Mouse (Mus musculus): Measurements from ENCODE around the gene Itk. TPM values are rescaled to one million over a fixed set of nuclear protein-coding genes. Genes with fewer than 3 reads are reported as not detected.
A peak's percentile ranks its signal among the peaks of the same experiment; 100 is the strongest.

The Itk gene
- polyA plus RNA-seq, 1 experiment from 2014 or later = not detected

DNA sequence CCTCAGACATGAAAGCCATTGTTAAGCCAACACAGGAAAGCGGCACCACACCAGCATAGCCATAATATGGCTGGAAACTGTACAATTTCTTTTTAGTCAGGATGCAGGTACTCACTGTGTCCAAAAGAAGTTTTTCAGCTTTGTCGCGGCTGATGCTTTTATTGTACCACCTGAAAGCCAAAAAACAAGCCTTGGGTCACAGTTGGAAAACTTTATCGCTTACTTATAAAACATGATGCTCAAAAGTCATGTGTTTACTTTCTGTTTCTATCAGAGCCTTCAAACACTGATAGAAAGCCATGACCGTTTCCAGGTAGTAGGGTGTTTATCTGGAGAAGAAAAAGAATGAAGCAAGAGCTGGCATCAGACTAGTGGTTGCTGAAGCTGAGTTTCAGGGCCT lies 41.6 kb downstream of the Itk start:
- 90% methylated on average over 5 of the region's 5 CpGs for WGBS
- Histone ChIP-seq H3K4me2 (no peak overlapping the region), H3K9me3 (no peaks in the 10 kb centered on the region), H3K4me3 (no peak overlapping the region), H3K27ac (no peak overlapping the region), H3K9ac (no peak overlapping the region), H3K27me3 (no peaks in the 10 kb centered on the region), H3K36me3 (no peaks in the 10 kb centered on the region), H3K4me1 (peaks cover 16% of the 10 kb centered on the region)
- ATAC-seq (ENCODE audit: insufficient number of reproducible peaks, insufficient read depth, low FRiP score, low TSS enrichment, low read depth) = no peak

DNA sequence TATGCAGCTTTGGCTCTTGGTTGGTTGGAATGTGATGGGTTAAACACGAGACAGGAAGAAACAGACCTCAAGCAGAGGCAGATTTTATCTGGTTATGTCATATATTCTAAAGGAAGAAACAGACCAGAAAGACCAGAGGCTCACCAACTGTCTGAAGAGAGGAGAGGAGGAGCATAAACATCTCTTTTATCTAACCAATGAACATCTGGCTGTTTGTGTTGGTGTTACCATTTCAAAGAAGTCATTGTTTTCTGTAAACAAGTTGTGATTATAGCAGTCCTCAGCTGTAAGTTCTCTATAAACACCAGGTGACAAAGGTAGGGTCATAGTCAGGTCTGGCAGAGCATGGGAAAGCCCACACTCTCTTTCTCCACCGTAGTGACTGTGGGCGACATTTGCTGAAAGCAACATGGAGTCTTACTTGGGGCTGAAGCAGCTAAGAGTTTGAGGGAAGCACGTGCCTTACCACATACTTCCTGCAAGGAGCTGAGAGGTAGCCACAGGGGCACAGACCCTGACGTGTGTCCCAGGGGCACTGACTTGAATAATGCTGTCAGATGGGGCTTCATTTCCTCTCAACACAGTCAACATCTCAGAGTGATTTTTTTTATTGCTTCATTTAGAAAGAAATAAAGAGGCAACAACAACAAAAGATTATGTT lies 45.3 kb downstream of the Itk start:
- H3K36me3 ChIP-seq = no peaks in the 10 kb centered on the region
- no peaks in the 10 kb centered on the region for H3K27me3 ChIP-seq
- H3K4me2 ChIP-seq = no peak overlapping the region
- no peak overlapping the region for H3K27ac ChIP-seq
- H3K4me1 ChIP-seq = peaks cover 17% of the 10 kb centered on the region
- H3K9ac ChIP-seq = no peak overlapping the region
- no peaks in the 10 kb centered on the region for H3K9me3 ChIP-seq
- 39% methylated on average over 5 of the region's 5 CpGs for WGBS
- no peak overlapping the region for H3K4me3 ChIP-seq
- no peak for ATAC-seq (ENCODE audit: insufficient number of reproducible peaks, insufficient read depth, low FRiP score, low TSS enrichment, low read depth)

DNA sequence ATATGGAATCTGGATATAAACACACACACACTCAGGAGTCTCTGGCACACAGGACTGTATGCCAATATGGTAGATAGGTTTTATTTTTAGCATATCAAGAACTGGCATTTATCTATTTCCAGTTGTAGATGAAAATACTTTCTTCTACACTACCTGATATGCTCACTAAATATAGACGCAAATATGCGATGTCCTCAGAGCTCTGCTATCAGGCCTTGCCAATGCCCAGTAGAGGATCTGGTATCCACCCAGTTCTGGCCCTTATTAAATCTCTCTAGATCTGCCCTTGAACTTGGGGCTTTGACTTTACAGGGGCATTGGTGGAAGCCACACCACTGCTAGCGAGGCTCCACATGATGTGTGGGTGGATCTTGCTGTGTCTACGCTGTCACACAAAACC lies 47.4 kb downstream of the Itk start:
- peaks cover 17% of the 10 kb centered on the region for H3K4me1 ChIP-seq
- H3K36me3 ChIP-seq = no peaks in the 10 kb centered on the region
- H3K9ac ChIP-seq = no peak overlapping the region
- H3K27ac ChIP-seq = no peak overlapping the region
- H3K4me3 ChIP-seq = no peak overlapping the region
- H3K4me2 ChIP-seq = no peak overlapping the region
- whole genome bisulfite sequencing = 91% methylated on average over 4 of the region's 4 CpGs
- H3K27me3 ChIP-seq = no peaks in the 10 kb centered on the region
- H3K9me3 ChIP-seq = no peaks in the 10 kb centered on the region
- no peak for ATAC-seq (ENCODE audit: insufficient number of reproducible peaks, insufficient read depth, low FRiP score, low TSS enrichment, low read depth)

DNA sequence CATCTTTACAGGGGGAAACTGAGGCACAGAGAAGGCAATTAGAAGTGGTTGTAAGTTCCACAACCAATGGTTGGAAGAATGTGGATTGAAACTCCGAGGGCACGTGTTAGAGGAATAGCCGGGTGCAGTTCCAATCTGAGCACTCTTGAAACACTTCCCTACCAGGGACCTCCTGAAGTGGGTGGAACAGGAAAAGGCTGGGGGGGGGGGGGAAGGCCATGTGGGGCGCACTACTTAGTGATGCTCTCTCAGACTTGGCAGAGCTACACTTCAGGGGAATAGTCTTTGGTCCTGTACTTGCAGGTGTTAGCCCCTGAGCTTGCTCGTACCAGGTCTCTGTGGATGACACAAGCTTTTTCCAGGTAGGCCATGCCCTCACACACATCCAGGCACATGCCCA lies 53.3 kb downstream of the Itk start:
- H3K27ac ChIP-seq = no peak overlapping the region
- ATAC-seq (ENCODE audit: insufficient number of reproducible peaks, insufficient read depth, low FRiP score, low TSS enrichment, low read depth) = no peak
- no peaks in the 10 kb centered on the region for H3K27me3 ChIP-seq
- no peak overlapping the region for H3K4me3 ChIP-seq
- 93% methylated on average over 5 of the region's 5 CpGs for WGBS
- peaks cover 2% of the 10 kb centered on the region; the same call in 1 of the 2 replicates for H3K4me1 ChIP-seq
- H3K9me3 ChIP-seq = no peaks in the 10 kb centered on the region
- H3K36me3 ChIP-seq = no peaks in the 10 kb centered on the region
- no peak overlapping the region for H3K4me2 ChIP-seq
- no peak overlapping the region for H3K9ac ChIP-seq

DNA sequence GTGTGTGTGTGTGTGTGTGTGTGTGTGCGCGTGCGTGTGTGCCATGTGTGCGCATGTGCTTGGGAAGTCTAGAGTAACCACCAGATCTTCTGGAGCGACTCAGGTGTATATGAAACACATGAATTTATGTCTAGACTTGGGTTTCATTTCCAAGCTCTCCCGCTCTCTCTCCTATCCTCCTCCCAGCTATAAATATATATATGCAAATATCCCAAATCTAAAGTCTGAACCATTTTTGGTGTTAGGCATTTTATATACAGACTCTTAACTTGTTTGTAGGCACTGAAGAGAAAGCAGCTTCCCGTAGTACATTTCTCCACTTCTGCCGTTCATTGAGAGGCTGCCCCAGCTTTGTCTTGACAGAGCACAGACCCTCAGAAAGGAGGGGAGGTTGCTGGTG lies 57.1 kb downstream of the Itk start:
- no peaks in the 10 kb centered on the region for H3K9me3 ChIP-seq
- no peaks in the 10 kb centered on the region for H3K27me3 ChIP-seq
- H3K36me3 ChIP-seq = no peaks in the 10 kb centered on the region
- no peak overlapping the region for H3K4me2 ChIP-seq
- no peak overlapping the region for H3K4me3 ChIP-seq
- no peaks in the 10 kb centered on the region for H3K4me1 ChIP-seq
- H3K9ac ChIP-seq = no peak overlapping the region
- ATAC-seq (ENCODE audit: insufficient number of reproducible peaks, insufficient read depth, low FRiP score, low TSS enrichment, low read depth) = no peak
- H3K27ac ChIP-seq = no peak overlapping the region
- WGBS = 90% methylated on average over 8 of the region's 8 CpGs

DNA sequence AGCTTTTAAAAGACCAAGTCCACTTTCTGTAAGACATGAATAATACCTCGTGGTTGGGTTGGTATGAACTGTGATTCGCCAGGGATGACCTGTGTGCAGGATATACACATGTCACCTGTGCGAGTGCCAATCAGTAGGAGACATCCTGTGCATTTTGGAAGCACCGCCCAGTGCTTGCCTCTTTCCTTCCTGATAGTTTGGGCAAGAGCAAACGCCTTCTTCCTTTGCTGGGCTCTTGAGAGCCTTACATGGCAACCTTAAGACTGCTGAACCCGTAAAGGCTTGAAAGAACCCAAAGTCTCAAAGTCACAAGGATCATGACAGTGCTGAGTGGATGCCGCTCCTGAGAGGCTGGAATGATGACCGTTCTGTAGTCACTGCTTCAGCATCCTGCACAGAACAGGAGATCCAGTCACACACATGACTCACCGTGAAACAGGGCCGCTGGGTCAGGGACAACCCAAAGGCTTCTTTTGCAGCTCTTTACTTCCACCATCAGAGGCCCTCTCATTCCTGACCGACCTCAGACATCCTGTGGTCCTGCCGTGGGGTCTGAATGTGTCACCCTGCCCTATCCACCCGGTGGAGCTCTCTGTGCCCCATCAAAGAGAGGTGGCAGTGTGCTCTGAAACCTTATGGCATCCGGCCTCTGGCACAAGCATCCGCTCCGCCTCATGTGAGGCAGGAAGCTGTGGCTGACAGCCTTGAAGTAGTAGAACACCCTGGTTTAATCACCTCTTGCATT lies 62.9 kb downstream of the Itk start:
- WGBS = 84% methylated on average over 16 of the region's 16 CpGs
- H3K4me1 ChIP-seq = peaks cover 8% of the 10 kb centered on the region; the same call in 1 of the 2 replicates
- H3K9me3 ChIP-seq = no peaks in the 10 kb centered on the region

DNA sequence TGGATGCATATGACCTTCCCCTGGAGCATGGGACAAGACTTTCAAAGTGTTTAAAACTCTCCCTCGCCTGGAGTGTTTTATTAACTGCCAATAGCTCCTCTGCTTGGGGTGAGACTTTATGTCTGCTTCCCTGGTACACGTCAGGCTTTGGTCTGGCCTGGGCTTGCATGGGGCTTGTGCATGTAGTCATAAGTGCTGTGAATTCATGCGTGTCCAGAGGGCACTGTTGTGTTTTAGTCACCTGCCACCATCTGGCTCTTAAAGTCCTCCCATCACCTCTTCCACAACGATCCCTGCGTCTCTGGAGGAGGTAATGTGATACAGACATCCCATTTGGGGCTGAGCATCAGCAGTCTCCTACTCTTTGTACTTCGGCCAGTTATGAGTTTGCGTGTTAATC lies 67.8 kb downstream of the Itk start:
- H3K27me3 ChIP-seq = no peaks in the 10 kb centered on the region
- H3K36me3 ChIP-seq = no peaks in the 10 kb centered on the region
- ATAC-seq (ENCODE audit: insufficient number of reproducible peaks, insufficient read depth, low FRiP score, low TSS enrichment, low read depth) = no peak
- no peak overlapping the region for H3K9ac ChIP-seq
- peaks cover 8% of the 10 kb centered on the region; the same call in 1 of the 2 replicates for H3K4me1 ChIP-seq
- WGBS = 46% methylated on average over 7 of the region's 7 CpGs
- no peak overlapping the region for H3K4me3 ChIP-seq
- H3K9me3 ChIP-seq = no peaks in the 10 kb centered on the region
- no peak overlapping the region for H3K27ac ChIP-seq
- no peak overlapping the region for H3K4me2 ChIP-seq

More for the DNA sequence above, 62.9 kb downstream of the Itk start:
- Histone ChIP-seq H3K27ac (no peak overlapping the region), H3K4me3 (no peak overlapping the region), H3K4me2 (no peak overlapping the region), H3K36me3 (no peaks in the 10 kb centered on the region), H3K27me3 (no peaks in the 10 kb centered on the region), H3K9ac (no peak overlapping the region)
- no peak for ATAC-seq (ENCODE audit: insufficient number of reproducible peaks, insufficient read depth, low FRiP score, low TSS enrichment, low read depth)

DNA sequence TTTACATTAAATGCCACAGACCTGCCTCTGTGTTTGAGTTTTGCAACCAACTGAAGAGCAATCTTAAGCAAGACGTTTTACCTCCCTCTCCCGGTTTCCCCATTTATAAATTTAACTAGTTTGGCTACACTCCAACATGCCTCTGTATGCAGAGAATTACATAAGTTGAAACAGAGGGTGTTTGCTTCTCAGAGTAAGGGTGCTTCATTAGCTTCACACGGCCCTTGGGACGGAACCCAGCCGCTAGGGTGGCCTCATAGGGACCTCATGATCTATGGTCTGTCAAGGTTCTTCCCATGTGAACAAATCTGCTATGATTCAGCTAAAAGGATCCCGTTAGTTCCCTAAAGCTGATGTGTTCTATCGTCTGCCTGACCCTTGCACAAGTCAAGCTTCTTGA lies 74.8 kb downstream of the Itk start:
- WGBS = 53% methylated on average over 7 of the region's 7 CpGs
- no peak overlapping the region for H3K4me3 ChIP-seq
- H3K4me2 ChIP-seq = no peak overlapping the region
- no peak overlapping the region for H3K9ac ChIP-seq
- no peaks in the 10 kb centered on the region for H3K36me3 ChIP-seq
- no peak for ATAC-seq (ENCODE audit: insufficient number of reproducible peaks, insufficient read depth, low FRiP score, low TSS enrichment, low read depth)
- H3K27me3 ChIP-seq = peaks cover 16% of the 10 kb centered on the region
- no peaks in the 10 kb centered on the region for H3K9me3 ChIP-seq
- peaks cover 34% of the 10 kb centered on the region for H3K4me1 ChIP-seq
- H3K27ac ChIP-seq = no peak overlapping the region

DNA sequence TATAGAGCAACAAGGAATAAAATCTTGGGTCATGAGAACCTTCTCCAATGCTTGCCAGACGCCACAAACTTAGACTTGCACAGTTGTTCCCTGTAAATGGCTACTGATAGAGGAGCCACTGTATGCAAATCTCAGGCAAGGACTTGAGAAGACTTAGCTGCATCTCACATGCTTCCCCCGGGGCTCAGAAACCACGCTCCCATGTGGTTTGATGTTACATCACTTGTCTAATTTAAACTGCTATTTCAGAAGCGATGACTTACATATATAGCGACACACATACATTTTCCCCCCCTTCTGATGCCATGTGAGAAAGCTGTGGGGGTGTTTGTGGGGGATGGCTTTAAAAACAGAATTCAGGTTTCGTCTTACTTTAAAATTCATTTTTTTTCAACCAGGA lies 75.5 kb downstream of the Itk start:
- H3K9ac ChIP-seq = no peak overlapping the region
- 46% methylated on average over 6 of the region's 6 CpGs for WGBS
- ATAC-seq (ENCODE audit: insufficient number of reproducible peaks, insufficient read depth, low FRiP score, low TSS enrichment, low read depth) = no peak

DNA sequence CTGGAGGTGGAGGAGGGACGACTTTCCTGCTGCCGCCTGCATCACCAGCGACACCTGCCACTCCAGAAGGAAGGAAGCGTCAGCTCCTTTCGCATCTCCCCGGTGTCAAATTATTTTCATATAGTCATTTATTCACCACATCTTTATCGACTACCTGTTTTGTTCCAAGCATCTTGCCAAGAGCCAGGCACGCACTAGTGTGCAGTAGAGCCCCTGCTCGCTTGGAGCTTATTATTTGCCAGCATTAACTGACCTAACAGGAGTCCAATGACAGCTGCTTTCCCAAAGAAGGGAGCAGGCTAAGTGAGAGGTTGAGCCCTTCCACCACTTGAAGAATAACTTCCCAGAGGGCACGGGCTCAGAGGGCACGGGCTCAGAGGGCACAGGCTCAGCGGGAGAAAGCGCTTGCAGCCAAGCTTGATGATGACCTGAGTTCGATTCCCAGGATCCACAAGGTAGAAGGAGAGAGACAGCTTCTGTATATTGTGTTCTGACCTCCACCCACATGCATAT lies 76.7 kb downstream of the Itk start, which contains the start of gene Cyfip2:
Gene Cyfip2, minus strand, starts transcription at position 337 of the 513 bp plus-strand sequence.
- peaks cover 16% of the 10 kb centered on the region for H3K27me3 ChIP-seq
- no peaks in the 10 kb centered on the region for H3K36me3 ChIP-seq
- WGBS = 5% methylated on average over 14 of the region's 14 CpGs
- H3K27ac ChIP-seq = no peak within 1 kb of the TSS
- peak within 1 kb of the TSS; percentile 97 for H3K4me2 ChIP-seq
- peak within 1 kb of the TSS; percentile 67 for H3K4me3 ChIP-seq
- H3K4me1 ChIP-seq = peaks cover 41% of the 10 kb centered on the region
- no peak for ATAC-seq (ENCODE audit: insufficient number of reproducible peaks, insufficient read depth, low FRiP score, low TSS enrichment, low read depth)
- H3K9ac ChIP-seq = peak within 1 kb of the TSS; percentile 73
- no peaks in the 10 kb centered on the region for H3K9me3 ChIP-seq

More for the DNA sequence above, 75.5 kb downstream of the Itk start:
- no peak overlapping the region for H3K27ac ChIP-seq
- H3K4me3 ChIP-seq = no peak overlapping the region
- H3K36me3 ChIP-seq = no peaks in the 10 kb centered on the region
- no peak overlapping the region for H3K4me2 ChIP-seq
- no peaks in the 10 kb centered on the region for H3K9me3 ChIP-seq
- peaks cover 16% of the 10 kb centered on the region for H3K27me3 ChIP-seq
- peaks cover 41% of the 10 kb centered on the region for H3K4me1 ChIP-seq

DNA sequence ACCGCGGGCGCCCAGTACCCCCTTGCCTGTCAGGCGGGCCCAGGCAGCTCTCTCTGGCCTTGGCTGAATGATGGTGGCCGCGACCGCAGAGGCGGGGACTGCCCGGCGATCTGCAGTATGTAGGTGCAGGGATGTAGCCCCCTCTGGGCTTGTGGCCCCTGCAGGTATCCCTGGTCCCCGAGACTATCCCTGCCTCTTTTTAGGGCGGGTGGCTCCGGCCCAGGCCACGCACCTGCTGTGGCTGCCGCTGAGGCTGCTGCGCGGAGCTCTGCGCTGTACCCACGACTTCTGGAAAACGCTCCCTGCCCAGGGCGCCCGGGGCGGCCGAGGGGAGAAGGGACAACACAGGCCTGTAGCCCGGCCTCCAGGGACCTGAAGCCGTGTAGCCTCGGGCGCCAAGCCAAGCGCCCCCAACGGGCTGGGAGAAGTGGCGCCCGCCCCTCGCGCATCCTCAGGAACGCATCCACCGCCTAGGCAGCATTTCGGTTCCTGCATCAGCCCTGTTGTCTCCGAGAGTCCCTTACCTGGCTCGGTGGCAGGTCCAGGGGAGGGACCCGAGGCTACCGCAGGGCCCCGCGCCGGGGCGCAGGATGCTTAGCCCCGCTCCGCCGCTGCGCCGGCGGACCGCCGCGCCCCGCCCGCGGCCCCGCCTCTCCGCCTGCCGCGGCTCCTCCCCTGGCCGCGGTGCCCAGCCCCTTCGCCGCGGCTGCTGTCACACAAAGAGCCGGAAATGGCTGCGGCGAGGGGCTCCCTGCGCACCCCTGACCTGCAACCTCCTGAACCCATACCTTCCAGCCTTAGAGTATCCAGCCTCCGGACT lies 77.4 kb downstream of the Itk start:
- H3K4me2 ChIP-seq = peak overlapping the region; percentile 97
- H3K36me3 ChIP-seq = no peaks in the 10 kb centered on the region
- ATAC-seq (ENCODE audit: insufficient number of reproducible peaks, insufficient read depth, low FRiP score, low TSS enrichment, low read depth) = peak; percentile 74
- peaks cover 16% of the 10 kb centered on the region for H3K27me3 ChIP-seq
- peaks cover 41% of the 10 kb centered on the region for H3K4me1 ChIP-seq
- peak overlapping the region; percentile 73 for H3K9ac ChIP-seq
- peak overlapping the region; percentile 67 for H3K4me3 ChIP-seq
- H3K27ac ChIP-seq = no peak overlapping the region
- no peaks in the 10 kb centered on the region for H3K9me3 ChIP-seq
- WGBS = under 1% methylated on average over 63 of the region's 71 CpGs
